Mouse (Mus musculus) urinary bladder, postnatal 25 days (tissue): ENCODE measurements at regions not wholly inside any gene's neighbourhood (a gene's known extent, or its start where the extent isn't known, plus 50 kb on each side); places are given as distances from the start of the nearest gene placed in this dataset.

Experiments used
- DNase-seq: peaks from one replicate; pipeline ENCODE4 v3.0.0; 2022; ENCODE audit warnings: low spot score

GRCm38 (mm10) chr14:86443921-86444835, 696.9 kb downstream of the Diaph3 start:
- DNase-seq = no peak

GRCm38 (mm10) chr14:86441895-86442679, 698.9 kb downstream of the Diaph3 start:
- DNase-seq = no peak

DNA sequence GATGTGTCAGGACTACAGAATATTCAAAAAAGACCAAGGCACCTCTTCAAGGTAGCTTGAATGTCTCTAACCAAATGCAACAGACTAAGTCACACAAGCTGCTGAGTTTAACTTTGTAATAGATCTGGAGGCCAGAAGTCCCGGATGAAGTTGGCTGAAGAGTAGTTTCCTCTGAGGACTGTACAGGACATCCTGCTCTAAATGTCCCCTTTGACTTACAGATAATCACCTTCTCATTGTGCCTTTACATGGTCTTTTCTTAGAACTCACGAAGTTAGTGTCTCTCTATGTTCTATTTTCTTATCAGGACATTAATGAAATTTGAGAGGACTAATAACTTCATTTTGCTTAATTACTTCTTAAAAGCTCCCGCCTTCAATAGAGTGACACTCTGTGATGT, 703.7 kb downstream of the Diaph3 start:
- no peak for DNase-seq

- DNase-seq = no peak
These were observed 705.7 kb downstream of the Diaph3 start for GRCm38 (mm10) chr14:86435345-86435744.

GRCm38 (mm10) chr14:86431215-86431816, 709.7 kb downstream of the Diaph3 start:
- no peak for DNase-seq

GRCm38 (mm10) chr14:86421881-86422280, 719.2 kb downstream of the Diaph3 start:
- no peak for DNase-seq

- no peak for DNase-seq
These were observed 721.0 kb downstream of the Diaph3 start for GRCm38 (mm10) chr14:86419959-86420598.

GRCm38 (mm10) chr14:86396876-86397275, 744.2 kb downstream of the Diaph3 start:
- DNase-seq = no peak

DNA sequence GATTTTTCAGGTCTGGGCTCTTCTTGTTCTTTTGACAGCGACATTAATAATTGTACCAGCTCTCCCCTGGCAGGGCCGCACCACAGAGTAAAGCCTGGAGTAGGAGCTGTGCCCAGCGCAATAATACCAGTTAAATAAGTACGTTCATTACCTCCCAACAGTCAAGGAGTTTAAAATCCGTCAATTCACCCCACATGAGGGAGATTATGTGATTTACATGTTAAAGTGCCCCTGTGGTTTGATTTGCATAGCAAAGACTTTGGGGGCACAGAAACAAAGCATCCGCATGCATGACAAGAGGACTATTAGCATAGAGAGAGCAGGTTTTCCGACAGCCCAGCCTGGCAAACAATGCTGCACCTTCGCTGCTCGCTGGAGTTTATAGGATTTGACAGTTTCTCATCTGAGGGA, 745.1 kb downstream of the Diaph3 start:
- no peak for DNase-seq

DNA sequence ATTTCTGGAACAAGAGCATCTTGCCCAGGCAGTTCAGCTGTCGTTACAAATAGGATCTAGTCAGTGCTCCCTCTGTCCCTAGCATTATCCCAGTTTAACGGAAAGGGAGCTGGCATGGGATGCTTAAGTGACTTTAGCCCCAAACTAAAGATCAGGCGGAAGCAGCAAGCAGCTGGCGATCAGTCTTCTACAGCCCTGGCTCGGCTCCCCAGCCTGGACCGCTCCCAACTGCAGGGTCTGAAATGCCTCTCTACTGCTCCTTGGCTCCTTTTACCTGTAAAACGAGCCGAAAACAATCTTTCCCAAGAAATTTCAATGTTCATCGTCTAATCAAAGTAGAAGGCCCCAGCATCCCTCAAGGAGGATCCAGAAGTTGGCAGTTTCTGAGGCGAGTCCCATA, 745.5 kb downstream of the Diaph3 start:
- no peak for DNase-seq

DNA sequence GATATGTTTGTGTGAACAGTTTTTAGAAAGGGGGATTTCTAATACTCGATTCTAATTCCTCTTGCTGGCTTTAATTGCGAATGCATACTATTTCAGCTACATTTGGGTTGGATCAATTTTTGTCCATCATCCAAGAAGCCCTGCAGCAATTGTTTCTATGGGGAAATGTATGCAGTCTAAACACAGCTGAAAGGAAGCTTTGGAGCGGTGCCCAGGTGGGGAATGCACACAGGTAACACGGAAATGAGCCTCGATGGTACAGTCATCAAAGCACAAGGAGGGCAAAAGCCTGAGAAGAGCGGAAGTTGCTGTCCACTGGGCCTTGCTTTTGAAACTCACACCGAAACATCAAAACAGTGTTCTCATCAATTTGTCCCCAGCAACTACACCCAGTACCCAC, 746.0 kb downstream of the Diaph3 start:
- DNase-seq = no peak

GRCm38 (mm10) chr14:86385136-86385535, 755.9 kb downstream of the Diaph3 start:
- no peak for DNase-seq

DNA sequence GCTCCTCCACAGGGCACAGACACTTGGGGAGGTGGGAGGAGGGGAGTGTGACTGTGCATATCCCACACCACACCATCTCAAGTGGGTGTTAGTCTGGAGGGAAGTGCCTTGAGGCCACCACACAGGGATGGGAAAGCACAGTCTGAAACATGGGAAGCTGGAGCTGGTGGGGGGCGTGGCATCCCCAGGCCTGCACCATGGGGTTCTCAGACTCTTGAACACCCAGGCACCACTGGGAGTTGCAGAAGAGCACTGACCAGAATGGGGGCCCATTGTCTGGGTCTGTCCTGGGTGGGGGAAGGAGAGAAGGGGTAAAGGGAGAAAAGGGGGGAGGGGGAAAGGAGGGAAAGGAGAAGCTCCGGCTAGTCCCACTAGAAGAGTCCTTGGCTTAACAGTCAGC, 776.0 kb downstream of the Diaph3 start:
- DNase-seq = no peak

- no peak for DNase-seq
These were observed 780.5 kb downstream of the Diaph3 start for GRCm38 (mm10) chr14:86360423-86361059.

GRCm38 (mm10) chr14:86358584-86358983, 782.5 kb downstream of the Diaph3 start:
- DNase-seq = no peak

GRCm38 (mm10) chr14:86350526-86350925, 790.5 kb downstream of the Diaph3 start:
- DNase-seq = no peak

DNA sequence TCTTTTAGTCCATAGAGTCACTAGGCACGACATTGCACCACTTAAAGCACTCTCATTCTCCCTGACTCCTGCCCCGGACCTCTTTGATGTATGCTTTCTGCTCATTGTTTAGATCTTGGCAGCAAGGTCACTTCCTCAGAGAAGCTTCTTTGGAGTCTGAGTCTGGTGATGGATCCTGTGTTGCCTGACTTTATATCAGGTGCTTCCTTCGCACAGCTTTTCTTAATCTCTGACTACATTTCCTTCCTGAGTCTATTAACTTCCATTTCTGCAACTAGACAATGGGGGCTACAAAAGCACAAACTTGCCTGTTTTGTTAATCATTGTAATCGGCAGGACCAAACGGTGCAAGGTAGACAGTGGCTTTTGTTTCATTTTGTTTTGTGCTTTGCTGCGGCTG, 802.0 kb downstream of the Diaph3 start:
- no peak for DNase-seq

- no peak for DNase-seq
These were observed 804.0 kb downstream of the Diaph3 start for GRCm38 (mm10) chr14:86337052-86337451.

DNA sequence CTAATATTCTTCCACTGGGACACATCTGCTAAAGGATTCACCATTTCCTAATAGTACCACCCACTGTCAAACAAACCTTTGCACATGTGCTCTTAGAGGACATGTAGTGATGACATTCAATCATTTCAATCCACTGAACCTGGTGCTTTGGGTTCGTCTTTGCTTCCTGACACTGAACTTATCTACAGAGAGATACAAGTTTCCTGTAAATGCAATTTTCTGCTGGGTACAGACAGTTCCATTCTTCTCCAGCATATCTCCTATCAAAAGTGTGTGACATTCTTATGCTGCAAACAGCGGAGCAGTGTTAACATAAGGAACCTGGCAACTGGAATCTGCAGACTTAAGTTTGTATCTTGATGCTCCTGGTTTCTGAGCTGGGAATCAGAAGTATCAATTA, 805.8 kb downstream of the Diaph3 start:
- no peak for DNase-seq

- no peak for DNase-seq
These were observed 811.9 kb downstream of the Diaph3 start for GRCm38 (mm10) chr14:86329176-86329575.

- DNase-seq = no peak
These were observed 813.4 kb downstream of the Diaph3 start for GRCm38 (mm10) chr14:86327646-86328045.

DNA sequence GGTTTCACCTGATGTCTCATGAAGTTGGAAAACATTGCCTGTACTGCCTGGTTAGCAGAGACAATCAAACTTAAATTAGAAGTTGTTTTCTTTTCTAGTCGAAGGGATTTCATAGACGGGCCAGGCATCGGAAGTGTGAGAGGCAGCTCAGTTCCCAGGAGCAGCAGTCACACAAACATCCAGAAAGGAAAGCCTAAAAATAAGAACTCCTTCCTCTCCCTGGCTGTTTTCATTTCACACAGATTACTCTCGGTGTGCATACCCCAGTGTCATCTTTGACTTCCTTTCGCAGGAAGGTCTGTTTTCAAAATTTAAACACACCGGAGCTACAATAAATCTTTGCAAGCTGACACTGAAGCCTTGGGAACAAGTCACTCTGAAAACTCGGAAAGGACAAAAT, 818.7 kb downstream of the Diaph3 start:
- no peak for DNase-seq
